Mouse (Mus musculus) c-Kit-negative CD71-positive TER-119-positive erythroid progenitor cells, embryonic 14.5 days (primary cell): ENCODE measurements around the gene Elmod1.

ENCODE experiments used
- DNase-seq: peaks from one replicate; pipeline ENCODE4 v3.0.0-alpha.2; 2013; ENCODE audit warnings: low read depth, low spot score

The Elmod1 gene

GRCm38 (mm10) chr9:53910331-53910730 lies 64.8 kb downstream of the Elmod1 start:
- DNase-seq: no peak

GRCm38 (mm10) chr9:53906798-53907197 lies 68.3 kb downstream of the Elmod1 start:
- DNase-seq: no peak

- no peak for DNase-seq
Observed at GRCm38 (mm10) chr9:53905418-53905817, 69.7 kb downstream of the Elmod1 start.

GRCm38 (mm10) chr9:53903215-53903842 lies 71.8 kb downstream of the Elmod1 start:
- no peak for DNase-seq

- DNase-seq: no peak
Observed at GRCm38 (mm10) chr9:53899836-53900235, 75.3 kb downstream of the Elmod1 start.

- DNase-seq: no peak
Observed at GRCm38 (mm10) chr9:53895827-53896226, 79.3 kb downstream of the Elmod1 start.

GRCm38 (mm10) chr9:53890075-53890474 lies 85.0 kb downstream of the Elmod1 start:
- no peak for DNase-seq

- no peak for DNase-seq
Observed at GRCm38 (mm10) chr9:53883588-53884280, 91.4 kb downstream of the Elmod1 start.

GRCm38 (mm10) chr9:53877423-53877822 lies 97.7 kb downstream of the Elmod1 start:
- no peak for DNase-seq

GRCm38 (mm10) chr9:53873239-53873638 lies 101.9 kb downstream of the Elmod1 start:
- no peak for DNase-seq
